ENCODE assay signal across 24 mouse cellular contexts in genomic region chr16:13516214-13516613, GRCm38 (mm10).
"Had no signal": no experiment of that assay in that cellular context is flagged by ENCODE, and none has a peak within 500 bp of the region (broad histone marks: within the 10 kb centered on the region; RNA-seq: fewer than 3 reads in every experiment).

No protein-coding gene starts in this region.

- H3K36me3 ChIP-seq: heart, embryonic 13.5 days; heart, embryonic 15.5 days; hindbrain, embryonic 10.5 days; hindbrain, embryonic 12.5 days; intestine, embryonic 15.5 days; limb, embryonic 15.5 days; liver, embryonic 12.5 days had no signal

- ATAC-seq: inflammation-experienced regulatory T-cells, adult 6 months; intestine, embryonic 15.5 days; intestine, postnatal 0 days; liver, embryonic 12.5 days had no signal

- H3K27ac ChIP-seq: heart, adult 2 months; heart, embryonic 13.5 days; heart, embryonic 15.5 days; hindbrain, embryonic 10.5 days; hindbrain, embryonic 12.5 days; hindbrain, embryonic 14.5 days; intestine, embryonic 15.5 days; layer of hippocampus, adult 2 months; limb, embryonic 15.5 days; liver, embryonic 12.5 days; liver, embryonic 14.5 days had no signal

- H3K4me3 ChIP-seq: heart, adult 2 months; heart, embryonic 13.5 days; heart, embryonic 15.5 days; hindbrain, embryonic 10.5 days; hindbrain, embryonic 12.5 days; intestine, embryonic 15.5 days; layer of hippocampus, adult 2 months; limb, embryonic 15.5 days; liver, embryonic 12.5 days had no signal

- H3K27me3 ChIP-seq: heart, embryonic 13.5 days; heart, embryonic 15.5 days; hindbrain, embryonic 12.5 days; intestine, embryonic 15.5 days; limb, embryonic 15.5 days; liver, embryonic 12.5 days had no signal

- H3K4me1 ChIP-seq: hindbrain, embryonic 10.5 days; hindbrain, embryonic 12.5 days; intestine, embryonic 15.5 days; liver, embryonic 12.5 days had no signal

- H3K9ac ChIP-seq: heart, embryonic 13.5 days; heart, embryonic 15.5 days; hindbrain, embryonic 12.5 days; hindbrain, embryonic 14.5 days; intestine, embryonic 15.5 days; limb, embryonic 15.5 days; liver, embryonic 12.5 days; liver, embryonic 14.5 days had no signal

- H3K4me2 ChIP-seq: heart, embryonic 11.5 days; heart, embryonic 13.5 days; heart, embryonic 15.5 days; hindbrain, embryonic 12.5 days; hindbrain, embryonic 14.5 days; intestine, embryonic 15.5 days; limb, embryonic 15.5 days; liver, embryonic 12.5 days had no signal

- H3K9me3 ChIP-seq: heart, embryonic 13.5 days; heart, embryonic 15.5 days; hindbrain, embryonic 10.5 days; hindbrain, embryonic 12.5 days; intestine, embryonic 15.5 days; limb, embryonic 15.5 days; liver, embryonic 12.5 days had no signal

- DNase-seq: gastrocnemius, postnatal 14 days; gastrocnemius, postnatal 36 days; heart, adult 11 months; heart, adult 2 months; heart, postnatal 14 days; heart, postnatal 36 days; kidney, adult 18-20 months; kidney, adult 8-10 months; kidney, postnatal 10 days; kidney, postnatal 25 days; kidney, postnatal 4 days had no signal
